Comparison of ENCODE assay signal across 15 mouse cellular contexts in genomic region chr8:91949110-91949509, GRCm38 (mm10).
DNase-seq lines count a peak whose midpoint lies in the region; ATAC-seq and TF ChIP-seq lines count a peak whose summit lies in the region.
"Had no signal": no experiment of that assay in that cellular context is flagged by ENCODE, and none has a peak within 500 bp of the region (broad histone marks: within the 10 kb centered on the region; RNA-seq: fewer than 3 reads in every experiment).

No protein-coding gene starts in this region.

- DNase-seq in kidney, postnatal 0 days (ENCODE audit: low spot score): no peak
- no peak for DNase-seq in kidney, adult 9 months
- DNase-seq in ovary, postnatal 36 days (ENCODE audit: low spot score): peak; percentile 18
- no peak for DNase-seq in ovary, postnatal 14 days (ENCODE audit: low spot score)
- DNase-seq in hindbrain, postnatal 0 days (ENCODE audit: low spot score): no peak
- no peak for DNase-seq in liver
- no peak for DNase-seq in embryo, embryonic 10 days (ENCODE audit: low spot score)
- DNase-seq: adrenal gland, adult 2 months; cerebellum, adult 8-10 months; gastrocnemius, postnatal 14 days had no signal

- H3K9ac ChIP-seq in kidney, postnatal 0 days (ENCODE audit: low read depth, low read length): no peak overlapping the region
- H3K9ac ChIP-seq in hindbrain, postnatal 0 days (replicated peaks; ENCODE audit: low read length): no peak overlapping the region
- H3K9ac ChIP-seq: liver, embryonic 14.5 days had no signal

- ATAC-seq in kidney, postnatal 0 days (replicated peaks; ENCODE audit: low FRiP score, low read depth): no peak
- ATAC-seq in hindbrain, postnatal 0 days: no peak
- ATAC-seq: intestine, postnatal 0 days had no signal

- 53% methylated on average over 9 of the region's 9 CpGs for WGBS in kidney, postnatal 0 days
- WGBS in hindbrain, postnatal 0 days: 70% methylated on average over 9 of the region's 9 CpGs

- H3K27ac ChIP-seq in kidney, postnatal 0 days: no peak overlapping the region
- H3K27ac ChIP-seq in hindbrain, postnatal 0 days: no peak overlapping the region
- H3K27ac ChIP-seq: heart, embryonic 10.5 days; liver, embryonic 14.5 days; midbrain, embryonic 10.5 days had no signal

- no peaks in the 10 kb centered on the region for H3K9me3 ChIP-seq in kidney, postnatal 0 days (replicated peaks; ENCODE audit: low read length)
- no peaks in the 10 kb centered on the region for H3K9me3 ChIP-seq in hindbrain, postnatal 0 days (ENCODE audit: low read length)
- H3K9me3 ChIP-seq: heart, embryonic 10.5 days; midbrain, embryonic 10.5 days had no signal

- TF ChIP-seq CTCF in kidney, postnatal 0 days (IDR thresholded peaks at IDR 0.05; ENCODE audit: low read depth): no peak
- no peak for TF ChIP-seq CTCF in hindbrain, postnatal 0 days (IDR thresholded peaks at IDR 0.05; ENCODE audit: low read depth)

- H3K4me1 ChIP-seq in kidney, postnatal 0 days (replicated peaks; ENCODE audit: insufficient read depth, low read length): no peaks in the 10 kb centered on the region
- H3K4me1 ChIP-seq in hindbrain, postnatal 0 days (ENCODE audit: insufficient read depth, low read length): no peaks in the 10 kb centered on the region
- H3K4me1 ChIP-seq: heart, embryonic 10.5 days had no signal

- 0 out of 2 replicates have a peak, but pooled peaks cover 4% of the 10 kb centered on the region for H3K27me3 ChIP-seq in kidney, postnatal 0 days (ENCODE audit: insufficient read depth, low read length)
- no peaks in the 10 kb centered on the region for H3K27me3 ChIP-seq in hindbrain, postnatal 0 days (ENCODE audit: insufficient read depth, low read length)

- H3K36me3 ChIP-seq in kidney, postnatal 0 days (ENCODE audit: insufficient read depth, low read length): no peaks in the 10 kb centered on the region
- H3K36me3 ChIP-seq in hindbrain, postnatal 0 days (ENCODE audit: insufficient read depth, low read length): no peaks in the 10 kb centered on the region
- H3K36me3 ChIP-seq: G1E; heart, embryonic 10.5 days; midbrain, embryonic 10.5 days had no signal

- H3K4me3 ChIP-seq in kidney, postnatal 0 days (replicated peaks; ENCODE audit: low read depth, low read length): no peak overlapping the region
- no peak overlapping the region for H3K4me3 ChIP-seq in hindbrain, postnatal 0 days (ENCODE audit: low read length)
- H3K4me3 ChIP-seq: heart, embryonic 10.5 days; midbrain, embryonic 10.5 days had no signal

- peak overlapping the region; percentile 41 for H3K4me2 ChIP-seq in kidney, postnatal 0 days (ENCODE audit: low read length)
- 0 out of 2 replicates have a peak overlapping the region, but pooled peaks have one; percentile 13 for H3K4me2 ChIP-seq in hindbrain, postnatal 0 days (ENCODE audit: low read depth, low read length)
